Mouse (Mus musculus): ENCODE results near the gene Sema3g. TPM values are rescaled to one million over a fixed set of nuclear protein-coding genes. Genes with fewer than 3 reads are reported as not detected.

Gene Sema3g
- total and polyA plus RNA-seq, 2 experiments from 2014 or later, result 0.33 to 4.9 TPM

GRCm38 (mm10) chr14:31260932-31261331, 43.3 kb downstream of the Sema3g start:
- no peak for TF ChIP-seq CTCF (IDR thresholded peaks at IDR 0.05; ENCODE audit: low read depth)
- DNase-seq (ENCODE audit: low spot score) (no peak), ATAC-seq (no peak)
- Histone ChIP-seq H3K9me3 (ENCODE audit: low read length) (no peaks in the 10 kb centered on the region), H3K9ac (replicated peaks; ENCODE audit: low read length) (no peak overlapping the region), H3K4me1 (ENCODE audit: insufficient read depth, low read length) (no peaks in the 10 kb centered on the region), H3K36me3 (ENCODE audit: insufficient read depth, low read length) (peaks cover 57% of the 10 kb centered on the region), H3K4me2 (ENCODE audit: low read depth, low read length) (no peak overlapping the region), H3K4me3 (ENCODE audit: low read length) (no peak overlapping the region), H3K27me3 (ENCODE audit: insufficient read depth, low read length) (no peaks in the 10 kb centered on the region), H3K27ac (no peak overlapping the region)
- WGBS, result 96% methylated on average over 9 of the region's 9 CpGs

GRCm38 (mm10) chr14:31267649-31268048, 50.0 kb downstream of the Sema3g start:
- no peaks in the 10 kb centered on the region for H3K9me3 ChIP-seq (ENCODE audit: low read length)
- no peak overlapping the region for H3K4me2 ChIP-seq (ENCODE audit: low read depth, low read length)
- H3K4me1 ChIP-seq (ENCODE audit: insufficient read depth, low read length), result peaks cover 25% of the 10 kb centered on the region
- peak overlapping the region; percentile 76; the same call in 1 of the 2 replicates for H3K27ac ChIP-seq
- no peak for TF ChIP-seq CTCF (IDR thresholded peaks at IDR 0.05; ENCODE audit: low read depth)
- H3K27me3 ChIP-seq (ENCODE audit: insufficient read depth, low read length), result no peaks in the 10 kb centered on the region
- no peak for DNase-seq (ENCODE audit: low spot score)
- WGBS, result 73% methylated on average over 11 of the region's 11 CpGs
- H3K36me3 ChIP-seq (ENCODE audit: insufficient read depth, low read length), result no peaks in the 10 kb centered on the region
- H3K4me3 ChIP-seq (ENCODE audit: low read length), result no peak overlapping the region
- ATAC-seq, result no peak
- no peak overlapping the region for H3K9ac ChIP-seq (replicated peaks; ENCODE audit: low read length)

- peak overlapping the region; percentile 15; the same call in 1 of the 2 replicates for H3K9ac ChIP-seq (replicated peaks; ENCODE audit: low read length)
- ATAC-seq, result peak; percentile 77
Measured at GRCm38 (mm10) chr14:31268301-31269001, 50.8 kb downstream of the Sema3g start.

GRCm38 (mm10) chr14:31269456-31270100, 51.9 kb downstream of the Sema3g start:
- DNase-seq (ENCODE audit: low spot score), result peak; percentile 55
- Histone ChIP-seq H3K4me2 (ENCODE audit: low read depth, low read length) (peak overlapping the region; percentile 47), H3K27me3 (ENCODE audit: insufficient read depth, low read length) (no peaks in the 10 kb centered on the region), H3K36me3 (ENCODE audit: insufficient read depth, low read length) (no peaks in the 10 kb centered on the region), H3K9ac (replicated peaks; ENCODE audit: low read length) (peak overlapping the region; percentile 15; the same call in 1 of the 2 replicates), H3K4me3 (ENCODE audit: low read length) (peak overlapping the region; percentile 12), H3K27ac (peak overlapping the region; percentile 76), H3K4me1 (ENCODE audit: insufficient read depth, low read length) (peaks cover 25% of the 10 kb centered on the region), H3K9me3 (ENCODE audit: low read length) (no peaks in the 10 kb centered on the region)
- TF ChIP-seq CTCF (IDR thresholded peaks at IDR 0.05; ENCODE audit: low read depth), result no peak
- ATAC-seq, result peak; percentile 66
- 15% methylated on average over 27 of the region's 28 CpGs for WGBS

More at GRCm38 (mm10) chr14:31268301-31269001, 50.8 kb downstream of the Sema3g start:
- H3K27me3 ChIP-seq (ENCODE audit: insufficient read depth, low read length), result no peaks in the 10 kb centered on the region
- peak overlapping the region; percentile 47 for H3K4me2 ChIP-seq (ENCODE audit: low read depth, low read length)
- H3K27ac ChIP-seq, result peak overlapping the region; percentile 76
- peaks cover 25% of the 10 kb centered on the region for H3K4me1 ChIP-seq (ENCODE audit: insufficient read depth, low read length)
- 26% methylated on average over 9 of the region's 9 CpGs for WGBS
- TF ChIP-seq CTCF (IDR thresholded peaks at IDR 0.05; ENCODE audit: low read depth), result no peak
- DNase-seq (ENCODE audit: low spot score), result peak; percentile 62
- no peaks in the 10 kb centered on the region for H3K36me3 ChIP-seq (ENCODE audit: insufficient read depth, low read length)
- H3K9me3 ChIP-seq (ENCODE audit: low read length), result no peaks in the 10 kb centered on the region
- H3K4me3 ChIP-seq (ENCODE audit: low read length), result no peak overlapping the region

GRCm38 (mm10) chr14:31271121-31271520, 53.5 kb downstream of the Sema3g start:
- Histone ChIP-seq H3K9ac (replicated peaks; ENCODE audit: low read length) (no peak overlapping the region), H3K36me3 (ENCODE audit: insufficient read depth, low read length) (no peaks in the 10 kb centered on the region), H3K27me3 (ENCODE audit: insufficient read depth, low read length) (no peaks in the 10 kb centered on the region), H3K4me2 (ENCODE audit: low read depth, low read length) (no peak overlapping the region), H3K9me3 (ENCODE audit: low read length) (no peaks in the 10 kb centered on the region), H3K4me3 (ENCODE audit: low read length) (no peak overlapping the region), H3K4me1 (ENCODE audit: insufficient read depth, low read length) (peaks cover 25% of the 10 kb centered on the region), H3K27ac (no peak overlapping the region)
- WGBS, result 92% methylated on average over 6 of the region's 6 CpGs
- DNase-seq (ENCODE audit: low spot score) (no peak), ATAC-seq (no peak)
- TF ChIP-seq CTCF (IDR thresholded peaks at IDR 0.05; ENCODE audit: low read depth), result no peak

GRCm38 (mm10) chr14:31272164-31272563, 54.5 kb downstream of the Sema3g start:
- Histone ChIP-seq H3K4me3 (ENCODE audit: low read length) (no peak overlapping the region), H3K4me2 (ENCODE audit: low read depth, low read length) (no peak overlapping the region), H3K9ac (replicated peaks; ENCODE audit: low read length) (no peak overlapping the region), H3K9me3 (ENCODE audit: low read length) (no peaks in the 10 kb centered on the region), H3K27me3 (ENCODE audit: insufficient read depth, low read length) (no peaks in the 10 kb centered on the region), H3K27ac (no peak overlapping the region), H3K36me3 (ENCODE audit: insufficient read depth, low read length) (no peaks in the 10 kb centered on the region), H3K4me1 (ENCODE audit: insufficient read depth, low read length) (peaks cover 25% of the 10 kb centered on the region)
- peak; percentile 93 for TF ChIP-seq CTCF (IDR thresholded peaks at IDR 0.05; ENCODE audit: low read depth)
- 0 out of 2 replicates have a peak, but pooled peaks have one; percentile 41 for ATAC-seq
- peak; percentile 83 for DNase-seq (ENCODE audit: low spot score)
- 27% methylated on average over 7 of the region's 7 CpGs for WGBS

Other genes starting within 250 kb of the Sema3g start
- 34.2 and 42.1 TPM in 2 replicates for gene Glt8d1, start 216.5 kb upstream of the Sema3g start, total RNA-seq (2014; rRNA removed)
- 43.2 and 47.3 TPM in 2 replicates for gene Glt8d1, start 216.5 kb upstream of the Sema3g start, polyA plus RNA-seq (2015; fragmentation: Nextera tagmentation; extraction: Ambion mirVana)
- gene Spcs1, start 216.2 kb upstream of the Sema3g start, total RNA-seq (2014; rRNA removed), result 226 and 285 TPM in 2 replicates
- 426 and 442 TPM in 2 replicates for gene Spcs1, start 216.2 kb upstream of the Sema3g start, polyA plus RNA-seq (2015; fragmentation: Nextera tagmentation; extraction: Ambion mirVana)
- 43.2 and 43.4 TPM in 2 replicates for gene Pbrm1, start 198.7 kb upstream of the Sema3g start, total RNA-seq (2014; rRNA removed)
- gene Pbrm1, start 198.7 kb upstream of the Sema3g start, polyA plus RNA-seq (2015; fragmentation: Nextera tagmentation; extraction: Ambion mirVana), result 80.2 and 83.8 TPM in 2 replicates
- gene Gnl3, start 198.7 kb upstream of the Sema3g start, total RNA-seq (2014; rRNA removed), result 26.6 and 28.4 TPM in 2 replicates
- gene Gnl3, start 198.7 kb upstream of the Sema3g start, polyA plus RNA-seq (2015; fragmentation: Nextera tagmentation; extraction: Ambion mirVana), result 63.9 and 66.3 TPM in 2 replicates
- gene Smim4, start 88.9 kb upstream of the Sema3g start, total RNA-seq (2014; rRNA removed), result 0.93 and 5.0 TPM in 2 replicates
- 59.5 and 64.8 TPM in 2 replicates for gene Smim4, start 88.9 kb upstream of the Sema3g start, polyA plus RNA-seq (2015; fragmentation: Nextera tagmentation; extraction: Ambion mirVana)
- gene Nt5dc2, start 86.8 kb upstream of the Sema3g start, total RNA-seq (2014; rRNA removed), result 209 and 236 TPM in 2 replicates
- 203 and 204 TPM in 2 replicates for gene Nt5dc2, start 86.8 kb upstream of the Sema3g start, polyA plus RNA-seq (2015; fragmentation: Nextera tagmentation; extraction: Ambion mirVana)
- 31.2 and 35.4 TPM in 2 replicates for gene Stab1, start 49.2 kb upstream of the Sema3g start, total RNA-seq (2014; rRNA removed)
- gene Stab1, start 49.2 kb upstream of the Sema3g start, polyA plus RNA-seq (2015; fragmentation: Nextera tagmentation; extraction: Ambion mirVana), result 10.5 and 11.5 TPM in 2 replicates
- gene Tnnc1, start 9.5 kb upstream of the Sema3g start, total RNA-seq (2014; rRNA removed), result 0.68 and 1.6 TPM in 2 replicates
- 2.9 and 3.0 TPM in 2 replicates for gene Tnnc1, start 9.5 kb upstream of the Sema3g start, polyA plus RNA-seq (2015; fragmentation: Nextera tagmentation; extraction: Ambion mirVana)
- gene Nisch, start 914 bp upstream of the Sema3g start, total RNA-seq (2014; rRNA removed), result 281 and 419 TPM in 2 replicates
- 234 and 243 TPM in 2 replicates for gene Nisch, start 914 bp upstream of the Sema3g start, polyA plus RNA-seq (2015; fragmentation: Nextera tagmentation; extraction: Ambion mirVana)
- gene Phf7, start 33.5 kb downstream of the Sema3g start, total RNA-seq (2014; rRNA removed), result 4.1 and 5.3 TPM in 2 replicates
- 8.8 and 11.0 TPM in 2 replicates for gene Phf7, start 33.5 kb downstream of the Sema3g start, polyA plus RNA-seq (2015; fragmentation: Nextera tagmentation; extraction: Ambion mirVana)
- 119 and 136 TPM in 2 replicates for gene Bap1, start 33.6 kb downstream of the Sema3g start, total RNA-seq (2014; rRNA removed)
- gene Bap1, start 33.6 kb downstream of the Sema3g start, polyA plus RNA-seq (2015; fragmentation: Nextera tagmentation; extraction: Ambion mirVana), result 101 and 104 TPM in 2 replicates
- gene Dnah1, start 106.0 kb downstream of the Sema3g start, total RNA-seq (2014; rRNA removed), result 5.1 and 9.9 TPM in 2 replicates
- 2.1 and 2.6 TPM in 2 replicates for gene Dnah1, start 106.0 kb downstream of the Sema3g start, polyA plus RNA-seq (2015; fragmentation: Nextera tagmentation; extraction: Ambion mirVana)
- gene Capn7, start 118.8 kb downstream of the Sema3g start, total RNA-seq (2014; rRNA removed), result 46.8 and 48.2 TPM in 2 replicates
- 50.4 and 50.5 TPM in 2 replicates for gene Capn7, start 118.8 kb downstream of the Sema3g start, polyA plus RNA-seq (2015; fragmentation: Nextera tagmentation; extraction: Ambion mirVana)
- gene Sh3bp5, start 218.2 kb downstream of the Sema3g start, total RNA-seq (2014; rRNA removed), result 41.6 and 53.9 TPM in 2 replicates
- gene Sh3bp5, start 218.2 kb downstream of the Sema3g start, polyA plus RNA-seq (2015; fragmentation: Nextera tagmentation; extraction: Ambion mirVana), result 127 and 149 TPM in 2 replicates

Data from hindbrain, postnatal 0 days (tissue).